Mouse (Mus musculus): ENCODE results near the gene Pipox. TPM values are rescaled to one million over a fixed set of nuclear protein-coding genes. Genes with fewer than 3 reads are reported as not detected.

The Pipox gene
- polyA plus RNA-seq (2012; rRNA removed): 10.0 and 19.2 TPM in 2 replicates

DNA sequence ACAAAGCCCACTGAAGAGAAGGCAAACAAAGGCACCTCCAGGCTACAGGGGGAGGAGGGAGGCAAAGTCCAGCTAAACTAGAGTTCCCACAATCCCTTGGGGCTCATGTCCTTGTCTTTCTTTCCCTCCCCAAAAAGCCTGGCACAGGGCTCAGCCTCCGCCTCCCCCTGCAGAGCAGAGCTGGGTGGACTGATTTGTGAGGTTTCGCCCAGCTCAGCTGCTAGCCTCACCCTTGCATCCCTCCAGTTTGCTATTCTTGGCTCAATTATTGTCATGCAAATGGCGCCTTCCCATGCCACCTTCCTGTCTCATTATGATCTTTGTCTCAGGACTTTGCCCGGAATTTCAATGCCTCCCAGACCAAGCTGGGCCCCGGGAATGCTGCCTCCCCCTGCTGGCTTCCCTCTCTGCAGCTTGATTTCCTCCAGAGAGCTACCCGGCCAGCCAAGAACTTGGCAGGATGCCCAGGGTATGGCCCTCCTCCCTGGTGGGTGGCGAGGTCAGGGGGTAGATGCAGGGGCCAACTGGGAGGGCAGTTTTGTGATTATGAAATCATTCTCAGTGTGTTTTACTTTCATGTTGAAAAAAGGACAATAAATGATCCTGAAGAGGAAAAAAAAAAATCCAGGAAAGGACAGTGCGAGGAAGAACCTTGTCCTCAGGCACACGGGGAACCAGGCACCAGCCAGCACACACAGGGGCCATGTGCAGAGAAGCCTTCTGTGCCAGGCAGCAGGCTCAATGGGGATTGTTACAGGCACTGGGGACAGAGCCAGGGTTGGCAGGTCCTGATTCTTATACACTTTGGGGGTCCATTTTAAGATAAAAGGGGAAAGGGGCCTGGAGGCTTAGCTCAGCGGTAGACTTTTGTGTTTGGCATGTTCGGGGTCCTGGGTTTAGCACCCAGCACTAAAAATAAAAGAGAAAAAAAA is at the start of gene Pipox:
TSS of gene Pipox (minus strand) at position 310 of the 932 bp plus-strand sequence.
- peak; percentile 99 for DNase-seq (ENCODE audit: low read depth)
- TF ChIP-seq CTCF (IDR thresholded peaks at IDR 0.05; ENCODE audit: borderline replicate concordance, extremely low read depth, insufficient read depth, insufficient read length) (peak; percentile 55; the same call in 1 of the 2 replicates), POLR2A (IDR thresholded peaks at IDR 0.05; ENCODE audit: borderline replicate concordance, extremely low read depth, insufficient read depth, insufficient read length, poor library complexity, severe bottlenecking) (no peak)

DNA sequence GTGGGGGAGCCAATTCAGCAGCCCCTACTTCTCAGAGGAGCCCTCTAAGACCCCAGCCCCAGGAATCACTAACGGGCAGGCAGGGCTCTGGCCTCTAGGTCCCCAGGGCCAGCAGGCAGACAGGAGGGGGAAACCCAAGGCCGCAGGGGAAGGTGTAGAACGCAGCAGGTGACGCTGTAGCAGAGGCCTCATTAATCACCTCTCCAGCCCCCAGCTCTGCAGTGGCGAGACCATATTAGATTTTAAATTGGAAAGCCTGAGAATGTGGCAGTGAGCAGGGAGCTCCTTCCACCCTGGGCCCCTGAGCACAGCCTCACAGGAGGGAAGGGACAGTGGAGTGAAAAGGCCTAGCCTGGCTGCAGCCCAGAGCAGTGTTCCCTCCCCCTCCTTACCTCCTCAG is 48.3 kb upstream of the Pipox start:
- TF ChIP-seq CTCF (IDR thresholded peaks at IDR 0.05; ENCODE audit: borderline replicate concordance, extremely low read depth, insufficient read depth, insufficient read length) (no peak), POLR2A (IDR thresholded peaks at IDR 0.05; ENCODE audit: borderline replicate concordance, extremely low read depth, insufficient read depth, insufficient read length, poor library complexity, severe bottlenecking) (no peak)
- peak; percentile 44 for DNase-seq (ENCODE audit: low read depth)

- peak; percentile 73 for DNase-seq (ENCODE audit: low read depth)
- TF ChIP-seq POLR2A (IDR thresholded peaks at IDR 0.05; ENCODE audit: borderline replicate concordance, extremely low read depth, insufficient read depth, insufficient read length, poor library complexity, severe bottlenecking) (no peak), CTCF (IDR thresholded peaks at IDR 0.05; ENCODE audit: borderline replicate concordance, extremely low read depth, insufficient read depth, insufficient read length) (no peak)
These were observed 43.9 kb upstream of the Pipox start for GRCm38 (mm10) chr11:77937649-77938410.

GRCm38 (mm10) chr11:77936846-77937245 is 43.0 kb upstream of the Pipox start:
- DNase-seq (ENCODE audit: low read depth): peak; percentile 70
- TF ChIP-seq POLR2A (IDR thresholded peaks at IDR 0.05; ENCODE audit: borderline replicate concordance, extremely low read depth, insufficient read depth, insufficient read length, poor library complexity, severe bottlenecking): no peak
- no peak for TF ChIP-seq CTCF (IDR thresholded peaks at IDR 0.05; ENCODE audit: borderline replicate concordance, extremely low read depth, insufficient read depth, insufficient read length)

DNA sequence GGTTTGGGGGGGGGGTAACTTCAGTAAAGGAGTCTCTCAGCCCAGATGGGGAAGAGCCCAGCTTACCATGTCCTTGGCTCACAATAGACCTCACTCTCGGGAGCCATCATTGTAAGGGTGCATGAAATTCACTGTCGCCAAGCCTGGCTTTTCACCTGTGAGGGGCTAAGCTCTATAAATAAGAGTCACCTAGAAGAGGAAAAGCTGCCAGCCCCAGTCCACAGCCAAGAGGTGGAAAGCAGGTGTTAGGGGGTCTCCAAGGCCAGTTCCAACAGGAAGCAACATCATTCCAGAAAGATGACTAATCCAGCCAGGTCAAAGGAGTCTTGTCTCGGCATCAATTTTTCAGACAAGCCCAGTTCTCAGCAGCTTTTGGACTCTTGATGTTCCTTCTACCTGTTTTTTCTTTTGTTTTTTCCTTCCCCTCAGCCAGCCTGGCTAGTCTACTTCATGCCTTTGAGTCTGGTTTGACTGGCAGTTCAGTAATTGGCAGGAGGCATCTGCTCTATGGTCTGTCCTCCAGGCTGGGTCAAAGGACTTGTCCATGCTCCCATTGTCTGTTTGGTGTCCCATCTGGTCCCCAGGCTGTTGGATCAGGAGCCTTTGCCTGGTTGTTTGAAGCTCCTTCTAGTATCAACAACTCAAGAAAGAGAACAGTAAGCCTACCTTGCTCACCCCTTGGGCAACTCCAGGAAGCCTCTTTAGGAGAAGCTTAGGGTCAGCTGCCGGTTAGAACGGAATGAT is 40.8 kb upstream of the Pipox start:
- TF ChIP-seq POLR2A (IDR thresholded peaks at IDR 0.05; ENCODE audit: borderline replicate concordance, extremely low read depth, insufficient read depth, insufficient read length, poor library complexity, severe bottlenecking): no peak
- no peak for TF ChIP-seq CTCF (IDR thresholded peaks at IDR 0.05; ENCODE audit: borderline replicate concordance, extremely low read depth, insufficient read depth, insufficient read length)
- no peak for DNase-seq (ENCODE audit: low read depth)

DNA sequence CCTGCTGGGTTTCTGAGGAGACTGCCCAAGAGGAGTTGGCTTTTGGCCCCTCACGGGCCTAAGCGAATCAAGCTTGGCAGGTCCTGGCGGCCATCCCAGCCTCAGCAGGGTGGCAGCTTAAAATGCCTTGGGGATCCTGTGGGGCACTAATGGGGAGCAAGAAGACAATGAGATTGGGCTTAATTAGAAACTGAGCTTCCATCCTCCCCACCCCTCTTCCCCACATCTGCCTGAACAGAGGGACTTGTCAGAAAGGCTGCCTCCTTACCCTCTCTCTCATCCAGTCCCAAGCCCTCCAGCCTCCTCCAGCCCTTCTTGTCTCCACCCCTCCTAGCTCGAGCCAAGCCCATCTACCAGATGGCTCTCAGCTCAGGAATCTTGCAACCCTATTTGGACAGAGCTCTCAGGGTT is 40.2 kb upstream of the Pipox start:
- TF ChIP-seq CTCF (IDR thresholded peaks at IDR 0.05; ENCODE audit: borderline replicate concordance, extremely low read depth, insufficient read depth, insufficient read length) (no peak), POLR2A (IDR thresholded peaks at IDR 0.05; ENCODE audit: borderline replicate concordance, extremely low read depth, insufficient read depth, insufficient read length, poor library complexity, severe bottlenecking) (no peak)
- peak; percentile 87 for DNase-seq (ENCODE audit: low read depth)

DNA sequence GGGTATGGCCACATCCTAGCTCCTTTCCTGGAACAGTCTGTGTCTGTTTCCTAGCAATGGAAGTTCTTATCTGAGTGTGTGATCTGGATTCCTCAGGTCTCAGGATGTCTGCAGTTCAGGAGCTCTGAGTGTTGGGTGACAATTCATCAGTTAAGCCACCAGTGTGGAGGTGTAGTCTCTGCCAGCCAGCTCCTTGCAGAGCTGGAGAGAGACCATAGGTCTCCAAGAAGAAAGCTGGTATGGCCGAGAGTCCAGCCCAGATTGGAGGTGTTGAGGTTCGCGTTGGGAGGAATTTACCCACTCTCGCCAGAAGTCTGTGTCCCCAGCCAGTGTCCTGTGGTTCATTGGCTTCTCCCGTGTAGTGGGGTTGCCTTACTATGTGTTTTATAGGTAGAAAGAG is 38.7 kb upstream of the Pipox start:
- TF ChIP-seq CTCF (IDR thresholded peaks at IDR 0.05; ENCODE audit: borderline replicate concordance, extremely low read depth, insufficient read depth, insufficient read length) (no peak), POLR2A (IDR thresholded peaks at IDR 0.05; ENCODE audit: borderline replicate concordance, extremely low read depth, insufficient read depth, insufficient read length, poor library complexity, severe bottlenecking) (no peak)

DNA sequence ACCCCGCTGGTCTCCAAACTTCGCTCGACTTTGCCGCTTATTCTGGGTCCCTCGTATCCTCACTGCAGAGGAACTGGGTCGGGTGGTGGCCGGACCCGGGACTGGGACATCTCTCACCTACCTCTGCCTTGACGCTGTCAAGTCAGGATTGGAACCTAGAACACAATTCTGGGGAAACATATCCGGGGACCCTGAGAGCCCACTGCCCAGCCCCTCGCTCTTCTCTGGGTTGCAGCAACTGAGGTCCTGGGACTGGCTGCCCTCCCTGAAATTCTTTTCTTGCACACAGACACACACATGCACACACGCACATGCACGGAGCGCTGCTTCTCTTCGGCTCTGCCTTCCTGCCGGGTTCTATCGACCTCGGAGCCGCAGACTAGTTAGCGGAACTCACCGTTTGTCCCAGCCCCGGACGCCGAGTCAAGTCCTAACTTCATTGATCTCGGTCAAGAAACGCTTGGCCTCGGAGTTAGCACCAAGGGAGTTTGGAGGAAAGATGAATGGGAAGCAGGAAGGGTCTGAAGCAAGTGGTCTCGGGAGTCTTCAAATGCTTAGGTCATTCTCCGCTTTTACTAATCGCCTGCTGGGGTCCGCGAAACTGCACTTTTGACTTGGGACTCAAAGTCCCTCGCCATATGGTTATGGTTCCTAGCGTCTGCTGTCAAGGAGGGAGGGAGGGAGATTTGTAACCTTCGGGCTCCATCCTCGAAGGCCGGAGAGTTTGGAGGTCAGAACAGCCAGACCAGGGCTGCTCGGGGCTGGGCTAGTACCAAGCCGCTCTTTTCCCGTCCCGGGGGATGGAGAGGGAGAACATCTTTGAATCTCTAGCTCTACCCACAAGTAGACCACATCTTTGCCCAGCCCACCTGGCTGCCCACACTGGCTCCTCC is 37.9 kb upstream of the Pipox start:
- TF ChIP-seq CTCF (IDR thresholded peaks at IDR 0.05; ENCODE audit: borderline replicate concordance, extremely low read depth, insufficient read depth, insufficient read length) (no peak), POLR2A (IDR thresholded peaks at IDR 0.05; ENCODE audit: borderline replicate concordance, extremely low read depth, insufficient read depth, insufficient read length, poor library complexity, severe bottlenecking) (no peak)
- peak; percentile 47 for DNase-seq (ENCODE audit: low read depth)

More for the DNA sequence above, 38.7 kb upstream of the Pipox start:
- no peak for DNase-seq (ENCODE audit: low read depth)

GRCm38 (mm10) chr11:77930751-77931540 is 37.0 kb upstream of the Pipox start, which contains the start of gene Sez6:
Sez6 (plus strand) TSS chr11:77930800.
- TF ChIP-seq CTCF (IDR thresholded peaks at IDR 0.05; ENCODE audit: borderline replicate concordance, extremely low read depth, insufficient read depth, insufficient read length) (peak; percentile 32), POLR2A (IDR thresholded peaks at IDR 0.05; ENCODE audit: borderline replicate concordance, extremely low read depth, insufficient read depth, insufficient read length, poor library complexity, severe bottlenecking) (peak; percentile 46; the same call in 1 of the 2 replicates)
- peak; percentile 95 for DNase-seq (ENCODE audit: low read depth)

Measured in brain, embryonic 14.5 days (tissue).